Mouse (Mus musculus) stomach, embryonic 14.5 days (tissue): ENCODE data around the gene Frat2. TPM values are rescaled to one million over a fixed set of nuclear protein-coding genes. Genes with fewer than 3 reads are reported as not detected.
A peak's percentile ranks its signal among the peaks of the same experiment; 100 is the strongest.

ENCODE experiments used
- ATAC-seq: fragments of 200-750 bp; cut with Nextera tagmentation; 2 replicates; pipeline ENCODE4 v1.8.0; 2017; ENCODE audit warnings: low read depth, moderate TSS enrichment; ENCODE audit not compliant: insufficient number of reproducible peaks, insufficient read depth, low FRiP score
- H3K27ac ChIP-seq: fragments of 300-500 bp; sonication (generic); 2 replicates; pipeline ENCODE4 v1.5.1; 2014; ENCODE audit warnings: mild to moderate bottlenecking, low read length, moderate library complexity, mixed read lengths
- H3K27me3 ChIP-seq: fragments of 300-500 bp; sonication (generic); 2 replicates; pipeline ENCODE4 v1.6.1; 2014; ENCODE audit warnings: low read length, control low read depth, mixed read lengths; ENCODE audit not compliant: control insufficient read depth, insufficient read depth
- H3K36me3 ChIP-seq: fragments of 300-500 bp; sonication (generic); 2 replicates; pipeline ENCODE4 v1.6.1; 2014; ENCODE audit warnings: mild to moderate bottlenecking, control low read depth, low read length, moderate library complexity, mixed read lengths; ENCODE audit not compliant: control insufficient read depth, insufficient read depth
- H3K4me1 ChIP-seq: fragments of 300-500 bp; sonication (generic); 2 replicates; pipeline ENCODE4 v1.6.1; 2014; ENCODE audit warnings: low read length, control low read depth, mixed read lengths; ENCODE audit not compliant: control insufficient read depth, insufficient read depth
- H3K4me2 ChIP-seq: fragments of 300-500 bp; sonication (generic); replicated peaks from 2 replicates; pipeline ENCODE4 v1.6.1; 2014; ENCODE audit warnings: low read depth, low read length, control low read depth
- H3K4me3 ChIP-seq: fragments of 300-500 bp; sonication (generic); 2 replicates; pipeline ENCODE4 v1.5.1; 2014; ENCODE audit warnings: low read depth, low read length, control low read depth
- H3K9ac ChIP-seq: fragments of 300-500 bp; sonication (generic); replicated peaks from 2 replicates; pipeline ENCODE4 v1.6.1; 2014; ENCODE audit warnings: low read depth, mild to moderate bottlenecking, control low read depth, low read length, moderate library complexity, mixed read lengths
- H3K9me3 ChIP-seq: fragments of 300-500 bp; sonication (generic); 2 replicates; pipeline ENCODE4 v1.6.1; 2016; ENCODE audit warnings: low read depth, low read length, control low read depth; ENCODE audit not compliant: control insufficient read depth
- WGBS: fragments of 180-500 bp; shearing (Covaris S2); extraction: QIAGEN DNeasy Blood & Tissue Kit; methylation state at CpG from one replicate; pipeline ENCODE4 v1.1.7; 2014; 5-methylcytosine and 5-hydroxymethylcytosine counted together
- polyA plus RNA-seq: library from polyadenylated mRNA; unstranded; fragments of >200 nt; fragmentation: Nextera tagmentation; extraction: Ambion mirVana; gene quantifications from 2 replicates; pipeline ENCODE4 v1.2.1, GENCODE M21; 2014

Gene Frat2
- polyA plus RNA-seq, 1 experiment from 2014 or later, result 3.5 TPM

DNA sequence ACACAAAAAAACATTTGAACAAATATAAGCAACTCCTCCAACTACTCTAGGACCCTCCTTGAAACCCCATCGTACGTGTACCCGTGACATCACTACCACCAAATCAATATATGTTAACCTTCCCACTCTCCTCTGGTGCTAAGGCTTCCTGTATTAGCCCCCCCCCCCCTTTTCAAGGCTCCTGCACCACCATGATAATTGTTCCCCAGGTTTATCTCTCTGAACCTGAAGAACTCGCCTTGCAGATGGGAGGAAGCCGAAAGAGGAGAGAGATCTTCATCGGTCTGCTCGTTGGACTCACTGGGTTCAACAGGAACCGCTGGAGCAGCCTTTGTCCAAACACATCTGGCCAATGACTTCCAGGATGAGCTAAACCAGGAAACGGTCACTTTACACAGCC lies 40.4 kb downstream of the Frat2 start:
- Histone ChIP-seq H3K36me3 (no peaks in the 10 kb centered on the region), H3K4me1 (no peaks in the 10 kb centered on the region), H3K9ac (no peak overlapping the region), H3K9me3 (no peaks in the 10 kb centered on the region), H3K4me2 (no peak overlapping the region), H3K27ac (no peak overlapping the region), H3K4me3 (no peak overlapping the region), H3K27me3 (no peaks in the 10 kb centered on the region)
- no peak for ATAC-seq
- WGBS, result 86% methylated on average over 9 of the region's 9 CpGs

DNA sequence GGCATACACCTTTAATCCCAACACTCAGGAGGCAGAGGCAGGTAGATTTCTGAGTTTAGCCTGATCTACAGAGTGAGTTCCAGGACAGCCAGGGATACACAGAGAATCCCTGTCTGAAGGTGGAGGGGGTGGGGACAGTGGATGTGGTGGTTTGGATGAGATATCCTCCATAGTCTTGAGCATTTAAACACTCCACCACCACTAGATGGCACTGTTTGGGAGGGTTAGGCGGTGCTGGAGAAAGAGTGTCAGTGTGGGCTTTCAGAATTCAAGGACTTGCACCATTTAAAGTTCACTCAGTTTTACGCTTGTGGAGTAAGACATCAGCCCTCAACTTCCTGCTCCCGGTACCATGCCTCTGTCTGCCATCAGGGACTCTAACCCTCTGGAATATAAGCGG lies 42.1 kb downstream of the Frat2 start:
- ATAC-seq, result no peak
- Histone ChIP-seq H3K36me3 (no peaks in the 10 kb centered on the region), H3K27ac (no peak overlapping the region), H3K4me3 (no peak overlapping the region), H3K27me3 (no peaks in the 10 kb centered on the region), H3K4me2 (no peak overlapping the region), H3K4me1 (0 out of 2 replicates have a peak, but pooled peaks cover 2% of the 10 kb centered on the region), H3K9me3 (no peaks in the 10 kb centered on the region), H3K9ac (no peak overlapping the region)
- 89% methylated on average over 4 of the region's 4 CpGs for WGBS

DNA sequence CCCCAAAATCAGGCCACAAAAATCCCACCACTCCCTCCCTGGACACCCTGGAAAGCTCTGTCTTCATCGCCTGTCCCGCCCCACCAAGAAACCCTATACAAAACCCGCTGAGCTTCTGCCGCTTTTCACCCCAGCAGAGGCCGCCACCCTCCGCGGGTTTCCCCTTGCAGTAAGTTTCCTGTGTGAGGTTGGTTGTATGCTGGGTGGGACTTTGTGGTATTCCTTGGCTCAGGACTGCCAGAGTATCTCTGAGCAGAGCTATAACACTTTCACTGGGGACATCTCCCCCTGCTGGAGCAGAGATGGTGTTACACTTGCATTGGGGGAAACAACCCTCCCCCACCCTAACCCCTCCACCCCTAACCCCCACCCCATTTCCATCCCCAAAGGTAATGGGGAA lies 44.6 kb downstream of the Frat2 start:
- H3K4me2 ChIP-seq, result no peak overlapping the region
- H3K9me3 ChIP-seq, result no peaks in the 10 kb centered on the region
- H3K36me3 ChIP-seq, result no peaks in the 10 kb centered on the region
- H3K27ac ChIP-seq, result no peak overlapping the region
- H3K9ac ChIP-seq, result no peak overlapping the region
- no peaks in the 10 kb centered on the region for H3K27me3 ChIP-seq
- 41% methylated on average over 7 of the region's 7 CpGs for WGBS
- ATAC-seq, result no peak
- no peak overlapping the region for H3K4me3 ChIP-seq
- peaks cover 12% of the 10 kb centered on the region for H3K4me1 ChIP-seq

DNA sequence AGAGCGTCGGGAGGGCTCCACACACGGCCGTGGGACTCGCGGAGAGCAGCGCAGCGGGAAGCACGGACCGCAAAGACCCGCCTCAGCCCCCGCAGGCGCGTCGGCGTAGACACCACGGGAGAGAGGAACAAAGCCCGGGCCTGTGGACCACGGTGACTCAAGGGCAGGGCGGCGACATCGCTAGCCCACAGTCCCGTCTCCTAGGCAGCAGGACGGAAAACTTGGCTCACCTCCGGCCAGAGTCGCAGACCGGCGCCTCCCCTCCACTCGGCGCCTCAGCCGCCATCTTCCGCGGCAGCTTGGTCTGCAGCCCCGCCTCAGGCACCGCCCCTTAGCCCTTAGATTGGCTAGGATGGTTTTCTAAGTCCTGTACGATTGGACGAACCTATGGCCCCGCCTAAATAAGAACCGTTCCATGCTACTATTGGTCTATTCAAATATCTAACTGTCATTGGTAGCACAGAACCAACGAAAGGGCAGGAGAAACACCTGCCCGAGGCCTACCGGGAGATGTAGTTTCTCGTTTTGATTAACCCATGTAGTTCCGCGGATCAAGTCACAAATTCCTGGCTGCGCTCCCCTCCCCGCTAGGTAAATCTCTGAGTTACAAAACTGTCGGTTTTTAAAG lies 46.1 kb downstream of the Frat2 start, which contains the start of gene Arhgap19:
Arhgap19 (minus strand) TSS at position 306 of the 628 bp plus-strand sequence.
- Histone ChIP-seq H3K9ac (peak within 1 kb of the TSS; percentile 54), H3K4me2 (peak within 1 kb of the TSS; percentile 68), H3K36me3 (no peaks in the 10 kb centered on the region), H3K4me3 (peak within 1 kb of the TSS; percentile 92), H3K27ac (peak within 1 kb of the TSS; percentile 35; the same call in 1 of the 2 replicates), H3K4me1 (peaks cover 12% of the 10 kb centered on the region), H3K27me3 (no peaks in the 10 kb centered on the region), H3K9me3 (no peaks in the 10 kb centered on the region)
- WGBS, result under 1% methylated on average over 48 of the region's 48 CpGs
- ATAC-seq, result peak; percentile 99

DNA sequence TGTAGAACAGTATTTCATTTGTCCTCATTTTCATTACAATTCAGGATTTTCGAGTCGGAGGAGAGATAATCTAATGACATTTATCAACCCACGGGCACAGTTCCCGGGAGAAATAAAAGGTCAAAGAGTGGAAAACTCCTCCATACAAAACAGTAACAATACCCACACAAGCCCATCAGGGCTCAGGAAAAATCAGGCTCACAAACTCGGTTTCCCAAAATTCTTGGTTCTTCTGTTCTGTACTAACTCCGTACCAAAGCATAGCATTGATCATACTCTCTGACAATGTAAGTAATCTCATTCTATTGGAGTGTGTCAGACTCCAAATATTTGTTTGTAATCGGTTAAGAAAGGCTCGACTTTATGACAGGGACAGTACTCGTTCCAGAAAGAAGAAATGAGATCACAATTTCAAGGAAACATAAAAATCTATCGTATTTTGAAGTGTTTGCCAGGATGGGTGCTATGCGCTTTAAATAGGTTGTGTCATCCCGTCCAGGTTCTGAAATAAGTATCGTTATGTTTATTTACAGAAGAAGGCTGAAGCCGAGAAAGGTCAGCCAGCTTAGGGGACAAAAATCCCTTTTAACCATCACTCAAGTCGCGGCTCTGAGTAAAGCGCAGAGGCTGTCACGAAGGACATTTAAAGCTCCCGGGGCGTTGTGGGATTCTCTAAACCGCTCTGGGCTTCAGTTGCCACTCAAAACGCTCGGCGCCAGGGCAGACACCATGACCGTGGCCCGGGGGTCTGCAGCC lies 46.8 kb downstream of the Frat2 start:
- no peaks in the 10 kb centered on the region for H3K27me3 ChIP-seq
- peak overlapping the region; percentile 54 for H3K9ac ChIP-seq
- peak overlapping the region; percentile 68 for H3K4me2 ChIP-seq
- ATAC-seq, result no peak
- no peaks in the 10 kb centered on the region for H3K9me3 ChIP-seq
- peak overlapping the region; percentile 35; the same call in 1 of the 2 replicates for H3K27ac ChIP-seq
- peaks cover 12% of the 10 kb centered on the region for H3K4me1 ChIP-seq
- H3K4me3 ChIP-seq, result peak overlapping the region; percentile 92
- 2% methylated on average over 26 of the region's 26 CpGs for WGBS
- H3K36me3 ChIP-seq, result no peaks in the 10 kb centered on the region

DNA sequence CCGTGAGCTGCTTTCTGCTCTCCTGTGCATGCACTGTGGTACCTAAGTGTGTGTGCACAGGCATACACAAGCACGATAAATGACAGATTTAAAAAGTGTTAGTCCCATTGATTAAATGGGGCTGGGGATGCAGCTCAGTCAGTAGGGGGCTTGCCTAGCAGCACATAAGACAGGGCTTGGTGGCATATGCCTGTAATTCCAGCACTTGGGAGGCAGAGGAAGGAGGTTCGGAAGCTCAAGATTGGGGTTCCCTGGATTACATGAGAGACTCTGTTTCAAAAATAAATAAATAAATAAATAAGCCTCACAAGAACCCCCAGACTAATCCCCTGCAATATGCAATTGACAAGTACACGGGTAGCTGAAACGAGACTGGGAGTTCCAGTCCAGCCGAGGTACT lies 47.5 kb downstream of the Frat2 start:
- no peak overlapping the region for H3K9ac ChIP-seq
- ATAC-seq, result no peak
- H3K36me3 ChIP-seq, result no peaks in the 10 kb centered on the region
- H3K27me3 ChIP-seq, result no peaks in the 10 kb centered on the region
- H3K9me3 ChIP-seq, result no peaks in the 10 kb centered on the region
- H3K4me3 ChIP-seq, result peak overlapping the region; percentile 92; the same call in 1 of the 2 replicates
- peaks cover 12% of the 10 kb centered on the region for H3K4me1 ChIP-seq
- no peak overlapping the region for H3K27ac ChIP-seq
- 41% methylated on average over 6 of the region's 6 CpGs for WGBS
- H3K4me2 ChIP-seq, result peak overlapping the region; percentile 68

DNA sequence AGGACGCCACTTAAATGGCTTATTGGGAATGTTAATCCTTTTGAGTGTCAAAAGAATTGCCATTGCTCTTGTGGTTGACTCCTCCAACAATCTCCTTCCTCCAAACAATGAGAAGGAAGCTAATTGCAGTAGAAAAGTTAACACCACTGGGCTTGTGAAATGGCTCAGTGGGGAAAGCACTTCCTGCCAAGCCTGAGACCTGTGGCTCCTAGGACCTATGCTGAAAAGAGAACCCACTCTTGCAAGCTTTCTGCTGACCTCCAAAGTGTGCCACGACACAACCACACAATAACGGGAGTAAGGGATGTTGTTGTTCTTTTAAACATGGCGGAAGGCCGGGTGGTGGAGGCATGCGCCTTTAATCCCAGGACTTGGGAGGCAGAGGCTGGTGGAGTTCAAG lies 50.4 kb downstream of the Frat2 start:
- no peak overlapping the region for H3K4me2 ChIP-seq
- no peak overlapping the region for H3K27ac ChIP-seq
- H3K27me3 ChIP-seq, result no peaks in the 10 kb centered on the region
- no peak overlapping the region for H3K9ac ChIP-seq
- H3K36me3 ChIP-seq, result no peaks in the 10 kb centered on the region
- H3K4me3 ChIP-seq, result no peak overlapping the region
- no peak for ATAC-seq
- WGBS, result 91% methylated on average over 6 of the region's 6 CpGs
- no peaks in the 10 kb centered on the region for H3K9me3 ChIP-seq
- peaks cover 15% of the 10 kb centered on the region for H3K4me1 ChIP-seq

DNA sequence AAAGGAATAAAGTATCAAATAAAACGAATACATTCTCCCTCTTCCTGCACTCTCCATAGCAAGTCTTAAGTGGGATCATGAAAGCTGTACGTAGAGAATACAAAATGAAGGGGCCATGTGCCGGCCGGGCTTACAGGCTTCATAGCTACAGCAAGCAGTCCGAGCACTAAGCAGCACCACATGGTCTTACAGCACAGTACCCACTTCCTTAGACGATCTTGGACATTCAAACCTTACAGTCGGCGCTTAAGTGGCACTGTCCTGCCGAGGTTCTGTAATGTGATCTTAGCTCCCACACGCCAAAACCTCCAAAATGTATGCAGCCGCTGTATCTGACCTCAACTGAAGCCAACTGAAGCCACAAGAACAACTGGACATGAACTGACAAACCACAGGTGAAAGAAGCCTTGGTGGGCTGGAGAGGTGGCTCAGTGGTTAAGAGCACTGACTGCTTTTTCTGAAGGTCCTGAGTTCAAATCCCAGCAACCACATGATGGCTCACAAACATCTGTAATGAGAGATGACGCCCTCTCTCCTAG lies 51.1 kb downstream of the Frat2 start:
- H3K27ac ChIP-seq, result peak overlapping the region; percentile 2; the same call in 1 of the 2 replicates
- H3K27me3 ChIP-seq, result no peaks in the 10 kb centered on the region
- no peak overlapping the region for H3K9ac ChIP-seq
- H3K4me1 ChIP-seq, result peaks cover 15% of the 10 kb centered on the region
- ATAC-seq, result no peak
- H3K36me3 ChIP-seq, result no peaks in the 10 kb centered on the region
- no peak overlapping the region for H3K4me2 ChIP-seq
- H3K4me3 ChIP-seq, result no peak overlapping the region
- 78% methylated on average over 12 of the region's 12 CpGs for WGBS
- no peaks in the 10 kb centered on the region for H3K9me3 ChIP-seq
